Mouse (Mus musculus) CH12.LX (cell line): Measurements from ENCODE around the gene Adamts20. TPM values are rescaled to one million over a fixed set of nuclear protein-coding genes. Genes with fewer than 3 reads are reported as not detected.
A peak's percentile ranks its signal among the peaks of the same experiment; 100 is the strongest.

ENCODE experiments used
- DNase-seq: peaks from one replicate; pipeline ENCODE4 v3.0.0-alpha.2; 2013; ENCODE audit errors: extremely low read depth
- H3K27ac ChIP-seq: 2 replicates; pipeline ENCODE4 v1.5.1; 2012; ENCODE audit warnings: low read depth, mild to moderate bottlenecking, control low read depth, moderate library complexity; ENCODE audit not compliant: insufficient read depth
- H3K27me3 ChIP-seq: replicated peaks from 2 replicates; pipeline ENCODE3; 2012; ENCODE audit warnings: inconsistent platforms
- H3K36me3 ChIP-seq, 2 experiments: replicated peaks in 1 of 2; 2 replicates each; pipeline versions ENCODE3 to v1.6.1; 2012; ENCODE audit warnings: inconsistent platforms in 1 of 2, low read length in 1 of 2, mild to moderate bottlenecking in 1 of 2, mixed read lengths in 1 of 2, moderate library complexity in 1 of 2; ENCODE audit not compliant: control insufficient read depth in 1 of 2, insufficient read depth in 1 of 2
- H3K4me1 ChIP-seq, 2 experiments: 2 replicates each; pipeline ENCODE4 v1.6.1; 2012; ENCODE audit warnings: inconsistent platforms in 1 of 2, moderate library complexity in 1 of 2; ENCODE audit not compliant: insufficient read depth in 2 of 2, control insufficient read depth in 1 of 2
- H3K4me2 ChIP-seq: 2 replicates; pipeline ENCODE4 v1.6.1; 2012; ENCODE audit warnings: low read depth, mild to moderate bottlenecking, control low read depth; ENCODE audit not compliant: poor library complexity, insufficient read depth, severe bottlenecking
- H3K4me3 ChIP-seq, 3 experiments: fragments of 150-350 bp in 1 of 3; sonication (generic) in 1 of 3; replicated peaks in 1 of 3; 2 replicates each; pipeline versions ENCODE3 to v1.5.1; 2011 to 2012; ENCODE audit warnings: low read depth in 2 of 3, low read length in 2 of 3, mild to moderate bottlenecking in 2 of 3, moderate library complexity in 2 of 3, control low read depth in 1 of 3, improper control_type of control experiment in 1 of 3, inconsistent platforms in 1 of 3, mixed read lengths in 1 of 3; ENCODE audit not compliant: poor library complexity in 1 of 3
- H3K79me2 ChIP-seq: replicated peaks from 2 replicates; pipeline ENCODE4 v1.6.1; 2012; ENCODE audit warnings: mild to moderate bottlenecking, moderate library complexity; ENCODE audit not compliant: control insufficient read depth, poor library complexity, insufficient read depth, severe bottlenecking; ENCODE audit errors: extremely low read depth
- H3K9ac ChIP-seq: 2 replicates; pipeline ENCODE4 v1.6.1; 2012; ENCODE audit warnings: low read depth, mild to moderate bottlenecking, control low read depth, moderate library complexity; ENCODE audit not compliant: insufficient read depth
- H3K9me3 ChIP-seq: replicated peaks from 2 replicates; pipeline ENCODE3; 2012; ENCODE audit warnings: low read length, inconsistent platforms, mixed read lengths
- BHLHE40 ChIP-seq: IDR thresholded peaks from 2 replicates; pipeline ENCODE4 v1.6.1; 2011; ENCODE audit warnings: mild to moderate bottlenecking, low read depth, low read length, improper control_type of control experiment
- CHD2 ChIP-seq: IDR thresholded peaks from 2 replicates; pipeline ENCODE4 v1.6.1; 2011; ENCODE audit warnings: low read length, improper control_type of control experiment
- CTCF ChIP-seq, 2 experiments: IDR thresholded peaks in 1 of 2; conservative IDR thresholded peaks in 1 of 2; 2 replicates each; pipeline ENCODE4 v1.5.1; 2011 to 2012; ENCODE audit warnings: low read depth in 2 of 2, low read length in 2 of 2, improper control_type of control experiment in 1 of 2, inconsistent platforms in 1 of 2, mild to moderate bottlenecking in 1 of 2, moderate library complexity in 1 of 2
- HCFC1 ChIP-seq: IDR thresholded peaks from 2 replicates; pipeline ENCODE4 v1.6.1; 2012; ENCODE audit warnings: low read depth, mild to moderate bottlenecking, inconsistent platforms, low read length, improper control_type of control experiment
- IRF4 ChIP-seq: IDR thresholded peaks from 2 replicates; pipeline ENCODE4 v1.6.1; 2014; ENCODE audit warnings: low read depth, mild to moderate bottlenecking, inconsistent platforms, low read length, improper control_type of control experiment
- MAX ChIP-seq: IDR thresholded peaks from 2 replicates; pipeline ENCODE4 v1.6.1; 2011; ENCODE audit warnings: low read length, improper control_type of control experiment
- MEF2A ChIP-seq: IDR thresholded peaks from 2 replicates; pipeline ENCODE4 v1.6.1; 2014; ENCODE audit warnings: low read depth, mild to moderate bottlenecking, inconsistent platforms, low read length, improper control_type of control experiment, borderline replicate concordance
- MXI1 ChIP-seq: IDR thresholded peaks from 2 replicates; pipeline ENCODE4 v1.6.1; 2011; ENCODE audit warnings: mild to moderate bottlenecking, low read depth, low read length, improper control_type of control experiment
- MYC ChIP-seq: IDR thresholded peaks from 2 replicates; pipeline ENCODE4 v1.6.1; 2011; ENCODE audit warnings: low read depth, mild to moderate bottlenecking, improper control_type of control experiment, low read length
- NELFE ChIP-seq: IDR thresholded peaks from 2 replicates; pipeline ENCODE4 v1.6.1; 2011; ENCODE audit warnings: low read depth, low read length, improper control_type of control experiment
- NRF1 ChIP-seq: IDR thresholded peaks from 2 replicates; pipeline ENCODE4 v1.6.1; 2014; ENCODE audit warnings: low read depth, mild to moderate bottlenecking, inconsistent platforms, low read length, improper control_type of control experiment, moderate library complexity
- PAX5 ChIP-seq: IDR thresholded peaks from 2 replicates; pipeline ENCODE4 v1.6.1; 2012; ENCODE audit warnings: low read length, inconsistent platforms, mixed read lengths
- POLR2A ChIP-seq: IDR thresholded peaks from 2 replicates; pipeline ENCODE4 v1.6.1; 2011; ENCODE audit warnings: low read depth, mild to moderate bottlenecking, improper control_type of control experiment, low read length
- POLR2AphosphoS2 ChIP-seq: IDR thresholded peaks from 2 replicates; pipeline ENCODE4 v1.6.1; 2011; ENCODE audit warnings: low read depth, low read length, improper control_type of control experiment
- RAD21 ChIP-seq: IDR thresholded peaks from 2 replicates; pipeline ENCODE4 v1.6.1; 2011; ENCODE audit warnings: low read depth, mild to moderate bottlenecking, low read length, improper control_type of control experiment, moderate library complexity
- SIN3A ChIP-seq: IDR thresholded peaks from 2 replicates; pipeline ENCODE4 v1.6.1; 2012; ENCODE audit warnings: low read length, improper control_type of control experiment, inconsistent platforms
- SMC3 ChIP-seq: IDR thresholded peaks from 2 replicates; pipeline ENCODE4 v1.6.1; 2011; ENCODE audit warnings: low read depth, low read length, improper control_type of control experiment
- TCF12 ChIP-seq: IDR thresholded peaks from 2 replicates; pipeline ENCODE4 v1.6.1; 2014; ENCODE audit warnings: low read depth, mild to moderate bottlenecking, inconsistent platforms, low read length, improper control_type of control experiment
- UBTF ChIP-seq: IDR thresholded peaks from 2 replicates; pipeline ENCODE4 v1.6.1; 2012; ENCODE audit warnings: low read depth, mild to moderate bottlenecking, inconsistent platforms, low read length, improper control_type of control experiment, moderate library complexity
- USF1 ChIP-seq: IDR thresholded peaks from 2 replicates; pipeline ENCODE4 v1.6.1; 2014; ENCODE audit warnings: low read depth, mild to moderate bottlenecking, inconsistent platforms, low read length, improper control_type of control experiment
- USF2 ChIP-seq: conservative IDR thresholded peaks from 2 replicates; pipeline ENCODE4 v1.6.1; 2011; ENCODE audit warnings: low read depth, low read length, improper control_type of control experiment
- ZC3H11A ChIP-seq: IDR thresholded peaks from 2 replicates; pipeline ENCODE4 v1.6.1; 2012; ENCODE audit warnings: low read depth, mild to moderate bottlenecking, inconsistent platforms, low read length, improper control_type of control experiment
- ZKSCAN1 ChIP-seq: IDR thresholded peaks from 2 replicates; pipeline ENCODE4 v1.6.1; 2012; ENCODE audit warnings: low read depth, inconsistent platforms, low read length, improper control_type of control experiment, borderline replicate concordance
- ZNF384 ChIP-seq: IDR thresholded peaks from 2 replicates; pipeline ENCODE4 v1.6.1; 2012; ENCODE audit warnings: low read depth, low read length, improper control_type of control experiment, inconsistent platforms
- dilution Hi-C: fragments of 300-500 bp; cut with MboI; formaldehyde crosslinking; loops from 2 replicates; pipeline ENCODE4 v1.14.3; 2020; ENCODE audit warnings: low sequenced_read_pairs; ENCODE audit not compliant: extremely low pct_unique_long_range_greater_than_20kb, extremely low pct_ligation_motif_present
- in situ Hi-C: fragments of 300-500 bp; cut with MboI; formaldehyde crosslinking; loops from 3 replicates; pipeline ENCODE4 v1.14.3; 2019; ENCODE audit warnings: low sequenced_read_pairs, low pct_ligation_motif_present, low pct_unique_long_range_greater_than_20kb, mixed read lengths
- polyA plus RNA-seq: library from polyadenylated mRNA; unstranded; fragments of >175 nt; gene quantifications from 2 replicates; pipeline ENCODE4 v1.2.1, GENCODE M21; 2012; ENCODE audit warnings: low read depth; ENCODE audit not compliant: insufficient read length
- total RNA-seq, 2 experiments: library from RNA; depleted of rRNA; stranded (reverse); fragments of 300-350 nt in 1 of 2; fragments of >200 nt in 1 of 2; gene quantifications; 2 replicates each; pipeline ENCODE4 v1.2.3; 2012 to 2014

Gene Adamts20
- total and polyA plus RNA-seq, 3 experiments, result 0.37 to 1.5 (median 0.68) TPM

- TF ChIP-seq PAX5, result no peak
- TF ChIP-seq RAD21, result no peak
- TF ChIP-seq ZKSCAN1, result no peak
- no peak for TF ChIP-seq CTCF (conservative IDR thresholded peaks at IDR 0.05 in 1 of 2, IDR thresholded peaks at IDR 0.05 in 1 of 2; ENCODE audit: low read depth in 2 of 2, low read length in 2 of 2)
- TF ChIP-seq ZC3H11A, result no peak
- H3K36me3 ChIP-seq, result no peaks in the 10 kb centered on the region
- no peaks in the 10 kb centered on the region for H3K27me3 ChIP-seq
- H3K9me3 ChIP-seq, result no peaks in the 10 kb centered on the region
- no peaks in the 10 kb centered on the region for H3K79me2 ChIP-seq
- in situ Hi-C loops (no loop called here), dilution Hi-C loops (no loop called here)
- no peak overlapping the region for H3K4me3 ChIP-seq
- no peak for DNase-seq
- H3K4me2 ChIP-seq, result no peak overlapping the region
- H3K9ac ChIP-seq, result no peak overlapping the region
- no peaks in the 10 kb centered on the region for H3K4me1 ChIP-seq
- no peak overlapping the region for H3K27ac ChIP-seq
Measured at GRCm38 (mm10) chr15:94470361-94470760, 5.1 kb upstream of the Adamts20 start.

- Histone ChIP-seq H3K36me3 (no peaks in the 10 kb centered on the region), H3K27ac (no peak overlapping the region), H3K9me3 (no peaks in the 10 kb centered on the region), H3K27me3 (no peaks in the 10 kb centered on the region), H3K9ac (no peak overlapping the region), H3K4me1 (no peaks in the 10 kb centered on the region; a peak in 1 of 4 replicates), H3K4me3 (no peak overlapping the region), H3K79me2 (no peaks in the 10 kb centered on the region), H3K4me2 (no peak overlapping the region)
- dilution Hi-C loops (no loop called here), in situ Hi-C loops (loop anchor here (5.0 kb wide), 1 partner anchor 93 kb away; no protein-coding TSS in a partner anchor)
- TF ChIP-seq NRF1 (no peak), BHLHE40 (no peak), MXI1 (no peak), TCF12 (no peak), MYC (no peak)
- DNase-seq, result no peak
Measured at GRCm38 (mm10) chr15:94464881-94465280, 337 bp downstream of the Adamts20 start.

GRCm38 (mm10) chr15:94463251-94463650 lies 2.0 kb downstream of the Adamts20 start:
- TF ChIP-seq TCF12 (no peak), MAX (no peak; the same call in 1 of the 2 replicates), IRF4 (peak; percentile 53), SIN3A (peak; percentile 87), ZNF384 (no peak), HCFC1 (0 out of 2 replicates have a peak, but pooled peaks have one; percentile 17), ZC3H11A (peak; percentile 63), BHLHE40 (peak; percentile 22; the same call in 1 of the 2 replicates), RAD21 (peak; percentile 82), UBTF (no peak), MEF2A (peak; percentile 25; the same call in 1 of the 2 replicates), NELFE (no peak), MYC (no peak), CTCF (conservative IDR thresholded peaks at IDR 0.05 in 1 of 2, IDR thresholded peaks at IDR 0.05 in 1 of 2; ENCODE audit: low read depth in 2 of 2, low read length in 2 of 2) (peak in 1 of 2 experiments; percentile 83; a peak in 2 of 4 replicates), POLR2AphosphoS2 (no peak), POLR2A (no peak), USF2 (no peak), USF1 (peak; percentile 43), CHD2 (no peak), SMC3 (peak; percentile 96)
- no peak overlapping the region for H3K9ac ChIP-seq
- peak; percentile 61 for DNase-seq
- no peak overlapping the region for H3K4me2 ChIP-seq
- no peaks in the 10 kb centered on the region for H3K9me3 ChIP-seq
- H3K27ac ChIP-seq, result no peak overlapping the region
- in situ Hi-C loops (loop anchor here (5.0 kb wide), 1 partner anchor 91 kb away; no protein-coding TSS in a partner anchor), dilution Hi-C loops (no loop called here)
- no peaks in the 10 kb centered on the region for H3K36me3 ChIP-seq
- H3K4me1 ChIP-seq, result no peaks in the 10 kb centered on the region; a peak in 1 of 4 replicates
- no peaks in the 10 kb centered on the region for H3K79me2 ChIP-seq
- no peaks in the 10 kb centered on the region for H3K27me3 ChIP-seq
- H3K4me3 ChIP-seq, result no peak overlapping the region
